Mouse (Mus musculus) E14TG2a.4 (cell line): ENCODE data around the gene Smad9.

Experiments
- H3K27me3 ChIP-seq: 2 replicates; pipeline ENCODE4 v1.6.1; 2014; ENCODE audit warnings: low read length, control low read depth; ENCODE audit not compliant: insufficient read depth
- H3K36me3 ChIP-seq: 2 replicates; pipeline ENCODE4 v1.6.1; 2014; ENCODE audit warnings: low read length, control low read depth; ENCODE audit not compliant: insufficient read depth
- H3K4me1 ChIP-seq: replicated peaks from 2 replicates; pipeline ENCODE4 v1.6.1; 2014; ENCODE audit warnings: low read depth, low read length, control low read depth
- H3K4me3 ChIP-seq: replicated peaks from 2 replicates; pipeline ENCODE4 v1.5.1; 2014; ENCODE audit warnings: mild to moderate bottlenecking, low read length
- H3K9me3 ChIP-seq: 2 replicates; pipeline ENCODE4 v1.6.1; 2014; ENCODE audit warnings: low read length, control low read depth
- CTCF ChIP-seq: conservative IDR thresholded peaks from 2 replicates; pipeline ENCODE4 v1.5.1; 2014; ENCODE audit warnings: low read length
- NANOG ChIP-seq: IDR thresholded peaks from 2 replicates; pipeline ENCODE4 v1.6.1; 2014; ENCODE audit warnings: borderline replicate concordance, low read length, mixed read lengths
- POU5F1 ChIP-seq: IDR thresholded peaks from 2 replicates; pipeline ENCODE4 v1.6.1; 2014; ENCODE audit warnings: low read length, borderline replicate concordance

Gene Smad9

GRCm38 (mm10) chr3:54807666-54808217, 52.4 kb downstream of the Smad9 start, which contains the start of gene Rfxap:
Gene Rfxap, minus strand, starts transcription at chr3:54807791.
- TF ChIP-seq NANOG (no peak), CTCF (no peak), POU5F1 (no peak)
- peaks cover 14% of the 10 kb centered on the region for H3K4me1 ChIP-seq
- H3K27me3 ChIP-seq, result peaks cover 51% of the 10 kb centered on the region
- H3K4me3 ChIP-seq, result peak within 1 kb of the TSS; percentile 85
- peaks cover 5% of the 10 kb centered on the region; the same call in 1 of the 2 replicates for H3K9me3 ChIP-seq
- H3K36me3 ChIP-seq, result peaks cover 10% of the 10 kb centered on the region

- Histone ChIP-seq H3K36me3 (peaks cover 4% of the 10 kb centered on the region), H3K4me1 (peaks cover 14% of the 10 kb centered on the region), H3K4me3 (no peak overlapping the region), H3K9me3 (peaks cover 5% of the 10 kb centered on the region; the same call in 1 of the 2 replicates), H3K27me3 (peaks cover 63% of the 10 kb centered on the region)
- TF ChIP-seq POU5F1, result no peak
- no peak for TF ChIP-seq CTCF
- peak; percentile 17; the same call in 1 of the 2 replicates for TF ChIP-seq NANOG
These were observed 53.7 kb downstream of the Smad9 start for GRCm38 (mm10) chr3:54809111-54809510.

DNA sequence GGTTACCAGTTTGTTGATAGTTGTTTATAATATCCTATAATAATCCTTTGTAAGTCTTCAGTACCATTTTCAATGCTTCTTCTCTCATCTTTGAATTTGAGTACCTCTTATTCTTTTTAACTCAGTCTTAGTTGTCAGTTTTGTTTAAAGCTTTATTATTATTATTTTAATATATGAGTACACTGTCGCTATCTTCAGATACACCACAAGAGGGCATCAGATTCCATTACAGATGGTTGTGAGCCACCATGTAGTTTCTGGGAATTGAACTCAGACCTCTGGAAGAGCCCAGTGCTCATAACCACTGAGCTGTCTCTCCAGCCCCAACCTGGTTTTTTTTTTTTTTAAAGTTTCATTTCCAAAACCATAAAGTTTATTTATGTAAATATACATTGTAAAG, 56.2 kb downstream of the Smad9 start:
- H3K27me3 ChIP-seq, result peaks cover 50% of the 10 kb centered on the region
- H3K4me1 ChIP-seq, result peaks cover 11% of the 10 kb centered on the region
- H3K36me3 ChIP-seq, result no peaks in the 10 kb centered on the region
- H3K4me3 ChIP-seq, result no peak overlapping the region
- peaks cover 5% of the 10 kb centered on the region; the same call in 1 of the 2 replicates for H3K9me3 ChIP-seq
- no peak for TF ChIP-seq NANOG
- no peak for TF ChIP-seq POU5F1
- peak; percentile 21; the same call in 1 of the 2 replicates for TF ChIP-seq CTCF

DNA sequence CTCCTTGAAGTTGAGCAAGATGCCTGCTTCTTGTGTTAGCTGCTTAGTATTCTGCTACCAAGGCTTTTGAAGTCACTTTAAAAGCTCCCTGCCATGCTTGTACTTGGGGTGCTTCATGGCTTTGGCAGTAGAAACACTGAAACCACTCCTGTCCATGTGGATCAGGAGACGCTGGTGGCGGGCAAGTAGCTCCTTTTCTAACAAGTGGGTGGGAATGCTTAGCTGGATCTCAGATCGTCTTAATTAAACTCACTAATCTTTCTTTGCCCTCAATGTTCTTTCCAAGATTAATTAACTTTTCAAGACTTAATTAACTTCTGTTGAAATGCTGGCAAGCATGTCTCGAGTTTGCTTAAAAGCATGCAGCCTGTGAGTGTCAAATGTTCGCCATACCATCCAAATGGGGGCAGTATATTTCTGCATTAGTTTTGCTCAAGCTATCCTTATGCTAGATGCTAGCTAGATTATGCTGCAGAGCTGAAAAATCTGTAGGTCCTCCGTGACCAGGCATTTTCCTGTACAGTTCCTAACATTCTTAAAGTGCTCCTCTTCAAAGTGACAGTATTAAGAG, 58.1 kb downstream of the Smad9 start:
- Histone ChIP-seq H3K36me3 (no peaks in the 10 kb centered on the region), H3K4me1 (peaks cover under 1% of the 10 kb centered on the region; the same call in 1 of the 2 replicates), H3K27me3 (peaks cover 35% of the 10 kb centered on the region), H3K9me3 (peaks cover 5% of the 10 kb centered on the region; the same call in 1 of the 2 replicates), H3K4me3 (no peak overlapping the region)
- TF ChIP-seq CTCF (no peak), POU5F1 (no peak), NANOG (no peak)

- Histone ChIP-seq H3K9me3 (no peaks in the 10 kb centered on the region), H3K4me3 (no peak overlapping the region), H3K27me3 (peaks cover 27% of the 10 kb centered on the region), H3K36me3 (no peaks in the 10 kb centered on the region), H3K4me1 (no peaks in the 10 kb centered on the region)
- TF ChIP-seq POU5F1 (no peak), CTCF (no peak), NANOG (no peak)
These were observed 59.2 kb downstream of the Smad9 start for GRCm38 (mm10) chr3:54814622-54815021.

- H3K27me3 ChIP-seq, result peaks cover 26% of the 10 kb centered on the region
- no peaks in the 10 kb centered on the region for H3K36me3 ChIP-seq
- H3K4me1 ChIP-seq, result no peaks in the 10 kb centered on the region
- no peaks in the 10 kb centered on the region for H3K9me3 ChIP-seq
- TF ChIP-seq NANOG (no peak), CTCF (peak; percentile 79), POU5F1 (no peak)
- no peak overlapping the region for H3K4me3 ChIP-seq
These were observed 59.9 kb downstream of the Smad9 start for GRCm38 (mm10) chr3:54815292-54815691.

DNA sequence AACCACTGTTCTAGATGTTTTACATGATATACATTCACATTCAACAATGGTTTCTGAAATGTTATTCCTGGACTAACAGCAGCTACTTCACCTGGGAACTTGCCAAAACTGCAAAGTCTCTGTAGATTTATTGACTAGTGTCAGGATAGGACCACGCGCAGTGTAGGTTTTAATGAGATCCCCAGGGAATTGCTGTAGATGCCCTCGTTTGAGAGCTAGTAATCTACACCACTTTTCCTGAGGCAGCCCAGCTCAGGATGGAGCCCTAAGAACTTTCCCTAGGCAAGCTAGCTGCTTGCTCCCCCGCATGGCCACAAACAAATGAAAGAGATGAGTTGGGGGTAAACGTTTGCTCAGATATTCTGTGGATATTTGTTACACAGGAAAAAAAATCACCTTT, 67.1 kb downstream of the Smad9 start:
- Histone ChIP-seq H3K9me3 (peaks cover 29% of the 10 kb centered on the region), H3K27me3 (no peaks in the 10 kb centered on the region), H3K4me1 (no peaks in the 10 kb centered on the region), H3K36me3 (no peaks in the 10 kb centered on the region), H3K4me3 (no peak overlapping the region)
- TF ChIP-seq CTCF (no peak), NANOG (no peak), POU5F1 (no peak)

GRCm38 (mm10) chr3:54832491-54832890, 77.1 kb downstream of the Smad9 start:
- no peaks in the 10 kb centered on the region for H3K4me1 ChIP-seq
- H3K4me3 ChIP-seq, result no peak overlapping the region
- H3K36me3 ChIP-seq, result no peaks in the 10 kb centered on the region
- TF ChIP-seq POU5F1, result no peak
- no peak for TF ChIP-seq CTCF
- no peak for TF ChIP-seq NANOG
- H3K9me3 ChIP-seq, result peaks cover 6% of the 10 kb centered on the region
- H3K27me3 ChIP-seq, result no peaks in the 10 kb centered on the region

DNA sequence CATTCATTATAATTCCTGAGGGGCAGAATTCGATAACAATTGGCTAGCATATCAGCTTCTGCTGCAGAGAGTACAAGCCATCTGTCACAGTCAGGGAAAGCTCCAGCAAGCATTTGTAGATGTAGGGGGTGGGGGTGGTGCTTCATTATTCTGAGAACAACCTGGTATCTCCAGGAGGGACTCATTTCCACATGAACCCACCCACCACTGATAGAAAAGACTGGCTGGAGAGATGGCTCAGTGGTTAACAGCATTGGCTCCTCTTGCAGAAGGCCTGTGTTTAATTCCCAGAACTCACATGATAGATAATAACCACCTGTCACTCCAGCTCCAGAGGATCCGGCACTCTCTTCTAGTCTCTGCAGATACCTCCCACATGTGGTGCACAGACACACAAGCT, 80.0 kb downstream of the Smad9 start:
- H3K36me3 ChIP-seq, result no peaks in the 10 kb centered on the region
- no peaks in the 10 kb centered on the region for H3K9me3 ChIP-seq
- H3K4me1 ChIP-seq, result no peaks in the 10 kb centered on the region
- no peaks in the 10 kb centered on the region for H3K27me3 ChIP-seq
- H3K4me3 ChIP-seq, result no peak overlapping the region
- no peak for TF ChIP-seq CTCF
- TF ChIP-seq POU5F1, result no peak
- no peak for TF ChIP-seq NANOG
